Mouse (Mus musculus) small intestine, adult 2 months (tissue): Measurements from ENCODE around the gene Crtc2.
"Not testable (repeated sequence)": the region's sequence is repeated elsewhere in the genome, so short reads cannot be mapped to it uniquely, and the experiment has no call there.

ENCODE experiments used
- CTCF ChIP-seq: fragments of 200-500 bp; IDR thresholded peaks from 2 replicates; pipeline ENCODE4 v1.5.1; 2012; ENCODE audit warnings: low read depth, mild to moderate bottlenecking, control low read depth, inconsistent platforms, low read length, moderate library complexity, mixed read lengths; ENCODE audit not compliant: insufficient replicate concordance, insufficient read length; ENCODE audit errors: extremely low read depth
- POLR2A ChIP-seq: fragments of 200-500 bp; IDR thresholded peaks from 2 replicates; pipeline ENCODE4 v1.6.1; 2012; ENCODE audit warnings: low read depth, mild to moderate bottlenecking, control low read depth, inconsistent platforms, low read length, moderate library complexity

DNA sequence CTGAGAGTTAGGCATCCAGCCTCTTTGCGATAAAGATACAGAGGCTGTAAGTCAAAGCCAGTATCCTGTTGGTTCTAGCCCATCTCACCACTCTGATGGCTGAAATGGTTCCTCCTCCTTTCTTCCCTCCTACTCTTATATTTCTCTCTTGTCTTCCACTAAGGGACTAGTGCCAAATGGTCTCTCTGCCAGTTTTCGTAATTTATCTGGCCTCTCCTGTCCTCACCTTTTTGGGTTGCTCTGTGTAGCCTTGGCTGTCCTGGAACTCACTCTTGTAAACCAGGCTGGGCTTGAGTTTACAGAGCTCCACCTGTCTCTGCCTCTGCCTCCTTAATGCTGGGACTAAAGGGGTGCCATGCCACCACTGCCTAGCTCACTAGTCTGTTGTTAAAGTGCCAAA, 1.3 kb upstream of the Crtc2 start:
- not testable (repeated sequence) for TF ChIP-seq CTCF, POLR2A
